Mouse (Mus musculus): ENCODE data around the gene Gm20696. TPM values are rescaled to one million over a fixed set of nuclear protein-coding genes. Genes with fewer than 3 reads are reported as not detected.

Gene Gm20696
- total RNA-seq, 4 experiments from 2014 or later = 0.72 to 1.3 (median 0.81) TPM

- DNase-seq (ENCODE audit: low spot score in 2 of 2) = no peak
Measured at GRCm38 (mm10) chr6:99300235-99300634, 366.4 kb downstream of the Gm20696 start.

GRCm38 (mm10) chr6:99299196-99299595 lies 367.4 kb downstream of the Gm20696 start:
- DNase-seq (ENCODE audit: low spot score in 2 of 2) = no peak

GRCm38 (mm10) chr6:99297535-99297934 lies 369.1 kb downstream of the Gm20696 start:
- no peak for DNase-seq (ENCODE audit: low spot score in 2 of 2)

GRCm38 (mm10) chr6:99295495-99295894 lies 371.1 kb downstream of the Gm20696 start:
- no peak for DNase-seq (ENCODE audit: low spot score in 2 of 2)

GRCm38 (mm10) chr6:99289220-99289619 lies 377.4 kb downstream of the Gm20696 start:
- no peak for DNase-seq (ENCODE audit: low spot score in 2 of 2)

- no peak for DNase-seq (ENCODE audit: low spot score in 2 of 2)
Measured at GRCm38 (mm10) chr6:99285026-99285425, 381.6 kb downstream of the Gm20696 start.

GRCm38 (mm10) chr6:99284019-99284418 lies 382.6 kb downstream of the Gm20696 start:
- DNase-seq (ENCODE audit: low spot score in 2 of 2) = no peak

- DNase-seq (ENCODE audit: low spot score in 2 of 2) = no peak
Measured at GRCm38 (mm10) chr6:99282866-99283657, 383.5 kb downstream of the Gm20696 start.

GRCm38 (mm10) chr6:99281433-99281832 lies 385.2 kb downstream of the Gm20696 start:
- DNase-seq (ENCODE audit: low spot score in 2 of 2) = no peak

- DNase-seq (ENCODE audit: low spot score in 2 of 2) = no peak
Measured at GRCm38 (mm10) chr6:99280619-99281018, 386.0 kb downstream of the Gm20696 start.

- no peak for DNase-seq (ENCODE audit: low spot score in 2 of 2)
Measured at GRCm38 (mm10) chr6:99277251-99277650, 389.3 kb downstream of the Gm20696 start.

GRCm38 (mm10) chr6:99276297-99276653 lies 390.3 kb downstream of the Gm20696 start:
- DNase-seq (ENCODE audit: low spot score in 2 of 2) = no peak

GRCm38 (mm10) chr6:99275381-99276296 lies 391.0 kb downstream of the Gm20696 start:
- DNase-seq (ENCODE audit: low spot score in 2 of 2) = no peak

GRCm38 (mm10) chr6:99274667-99275066 lies 391.9 kb downstream of the Gm20696 start:
- DNase-seq (ENCODE audit: low spot score in 2 of 2) = no peak

GRCm38 (mm10) chr6:99274222-99274621 lies 392.4 kb downstream of the Gm20696 start:
- no peak for DNase-seq (ENCODE audit: low spot score in 2 of 2)

- DNase-seq (ENCODE audit: low spot score in 2 of 2) = no peak
Measured at GRCm38 (mm10) chr6:99273177-99273576, 393.4 kb downstream of the Gm20696 start.

- DNase-seq (ENCODE audit: low spot score in 2 of 2) = no peak
Measured at GRCm38 (mm10) chr6:99272174-99272573, 394.4 kb downstream of the Gm20696 start.

- DNase-seq (ENCODE audit: low spot score in 2 of 2) = no peak
Measured at GRCm38 (mm10) chr6:99271741-99272140, 394.9 kb downstream of the Gm20696 start.

GRCm38 (mm10) chr6:99269921-99270320 lies 396.7 kb downstream of the Gm20696 start:
- DNase-seq (ENCODE audit: low spot score in 2 of 2) = no peak

GRCm38 (mm10) chr6:99268171-99269061 lies 398.2 kb downstream of the Gm20696 start:
- no peak for DNase-seq (ENCODE audit: low spot score in 2 of 2)

GRCm38 (mm10) chr6:99265945-99266656 lies 400.5 kb downstream of the Gm20696 start:
- DNase-seq (ENCODE audit: low spot score in 2 of 2) = no peak

Data from gastrocnemius, adult 8-10 months (tissue).